Mouse (Mus musculus) cerebellum, postnatal 4 days (tissue): ENCODE measurements at regions not wholly inside any gene's neighbourhood (a gene's known extent, or its start where the extent isn't known, plus 50 kb on each side); places are given as distances from the start of the nearest gene placed in this dataset.

Experiments
- DNase-seq, 2 experiments: peaks; one replicate each; pipeline ENCODE4 v3.0.0; 2022; ENCODE audit warnings: low spot score in 2 of 2, mixed read lengths in 1 of 2

DNA sequence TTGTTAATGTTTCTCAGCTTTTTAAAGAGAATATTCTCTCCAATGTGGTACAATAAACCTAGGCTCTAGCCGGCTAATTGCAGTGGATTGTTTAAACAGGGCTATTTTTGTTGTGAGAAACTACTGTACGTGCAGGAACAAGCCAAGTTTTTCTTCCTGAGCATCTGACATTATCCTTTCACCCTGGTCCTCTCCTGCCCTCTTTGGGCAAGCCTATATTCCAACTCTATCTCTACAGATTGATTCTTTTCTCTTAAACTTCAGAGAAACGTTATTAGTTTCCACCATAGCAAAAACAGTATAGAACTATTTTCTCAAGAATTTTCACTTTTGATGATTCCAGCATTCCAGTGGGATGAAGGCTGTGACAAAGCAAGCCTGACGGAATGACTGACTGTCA is 535.2 kb downstream of the Fgf9 start:
- DNase-seq: no peak

DNA sequence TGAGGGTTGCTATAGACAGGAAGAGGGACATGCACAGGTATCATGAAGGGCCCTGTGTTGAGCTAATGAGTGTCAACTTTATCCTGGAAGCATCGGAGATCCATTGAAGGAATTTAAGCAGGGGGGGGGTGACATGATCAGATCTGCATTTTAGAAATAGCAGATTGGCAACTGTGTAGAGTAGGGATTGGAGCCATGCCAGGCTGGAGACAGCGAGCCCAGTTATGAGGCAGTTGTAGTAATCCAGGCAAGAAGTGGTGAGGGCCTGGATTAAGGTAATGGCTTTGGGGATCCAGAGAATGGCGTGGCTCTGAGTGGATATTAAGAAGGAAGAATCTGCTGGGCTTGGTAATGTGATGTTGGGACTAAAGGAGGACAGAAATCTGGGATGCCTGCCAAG is 528.5 kb downstream of the Fgf9 start:
- DNase-seq: no peak

DNA sequence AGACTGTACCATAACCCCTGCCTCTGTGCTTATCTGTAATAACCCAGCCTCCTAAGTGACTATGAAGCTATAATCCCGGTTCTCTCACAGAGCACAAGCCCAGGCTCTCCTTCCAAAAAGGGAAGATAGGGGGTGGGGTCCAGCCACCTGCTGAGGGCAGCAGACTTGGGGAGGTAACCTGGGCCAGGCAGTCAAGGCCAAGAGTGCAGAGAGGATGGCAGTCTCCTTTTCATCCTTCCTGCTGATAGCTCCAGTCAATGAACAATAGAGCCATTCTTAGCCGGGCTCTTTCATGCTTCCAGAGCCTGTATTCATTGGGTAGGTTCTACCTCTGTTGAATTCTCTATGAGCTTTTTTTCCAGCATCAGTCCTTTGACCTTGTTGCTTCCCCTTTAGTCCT is 527.5 kb downstream of the Fgf9 start:
- DNase-seq: no peak

DNA sequence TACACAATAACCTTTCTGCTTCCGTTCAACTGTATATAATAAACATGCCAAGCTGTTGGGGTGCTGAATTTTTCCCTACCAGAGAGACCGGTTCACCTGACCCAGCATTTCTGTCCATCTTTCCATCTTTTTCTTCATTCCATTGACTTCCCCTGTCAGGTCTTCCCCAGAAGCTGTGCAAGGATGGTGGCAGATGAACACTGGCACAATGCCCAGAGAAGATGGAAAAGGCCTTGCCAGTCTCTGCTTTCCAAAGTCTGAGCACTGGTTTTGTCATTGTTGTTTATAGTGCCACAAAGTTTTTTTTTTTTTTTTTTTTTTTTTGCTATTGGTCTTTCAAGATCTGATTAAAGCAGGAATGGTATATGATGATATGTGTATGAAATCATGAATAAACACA is 526.6 kb downstream of the Fgf9 start:
- no peak for DNase-seq

DNA sequence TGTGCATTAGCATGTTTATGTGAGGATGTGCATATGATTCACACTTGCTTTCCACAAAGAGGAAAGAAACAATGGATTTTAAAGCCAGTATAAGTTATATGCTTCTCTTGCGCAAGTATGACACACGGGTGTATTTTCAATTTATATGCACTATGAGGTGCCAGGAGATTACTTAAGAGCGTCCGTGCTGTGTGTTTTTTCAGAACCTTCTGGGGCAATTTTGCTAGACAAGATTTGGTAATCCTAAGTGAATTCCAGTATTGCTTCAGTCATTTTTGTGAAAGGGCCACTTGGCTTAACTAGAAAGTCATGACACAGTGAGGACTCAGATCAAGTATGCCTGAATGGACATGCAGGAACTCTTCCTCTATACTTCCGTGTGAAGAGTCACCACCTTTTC is 511.5 kb downstream of the Fgf9 start:
- DNase-seq: no peak

DNA sequence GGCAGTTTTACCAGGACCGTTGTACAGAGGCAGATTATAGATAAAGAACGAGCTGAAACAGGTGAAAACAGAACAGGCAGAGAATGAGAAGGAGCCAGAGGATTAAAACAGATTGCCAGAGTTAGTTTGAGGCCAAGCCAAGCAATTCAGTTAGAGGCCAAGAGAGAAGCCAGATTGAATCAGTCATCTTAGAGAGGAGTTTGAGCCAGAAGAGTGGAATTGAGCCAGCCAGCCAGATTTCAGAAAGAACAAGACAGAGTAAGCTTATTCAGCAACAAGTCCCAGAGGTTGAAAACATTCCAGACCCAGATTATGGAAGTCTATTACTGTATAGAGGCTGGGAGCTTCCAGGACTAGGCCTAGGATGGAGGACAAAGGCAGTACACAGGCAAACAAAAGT is 499.7 kb downstream of the Fgf9 start:
- DNase-seq: no peak

DNA sequence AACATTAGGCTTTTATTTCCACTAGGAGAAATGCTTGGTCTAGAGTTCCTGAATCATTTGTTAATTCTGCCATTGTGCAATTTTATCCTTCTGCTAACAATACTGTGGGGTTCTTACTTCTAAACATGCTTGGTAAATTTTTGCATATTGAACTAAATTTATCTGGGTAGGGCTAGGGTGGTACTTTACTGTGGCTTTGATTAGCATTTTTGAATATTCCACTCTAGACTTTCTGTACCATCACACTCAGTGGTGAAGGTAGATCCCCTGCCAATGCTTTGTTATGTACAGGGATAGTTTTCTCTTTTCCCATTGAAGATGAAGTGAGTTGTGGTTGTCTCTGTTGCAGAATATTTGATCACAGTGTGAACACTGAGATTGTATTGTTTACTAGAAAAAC is 497.1 kb downstream of the Fgf9 start:
- no peak for DNase-seq

DNA sequence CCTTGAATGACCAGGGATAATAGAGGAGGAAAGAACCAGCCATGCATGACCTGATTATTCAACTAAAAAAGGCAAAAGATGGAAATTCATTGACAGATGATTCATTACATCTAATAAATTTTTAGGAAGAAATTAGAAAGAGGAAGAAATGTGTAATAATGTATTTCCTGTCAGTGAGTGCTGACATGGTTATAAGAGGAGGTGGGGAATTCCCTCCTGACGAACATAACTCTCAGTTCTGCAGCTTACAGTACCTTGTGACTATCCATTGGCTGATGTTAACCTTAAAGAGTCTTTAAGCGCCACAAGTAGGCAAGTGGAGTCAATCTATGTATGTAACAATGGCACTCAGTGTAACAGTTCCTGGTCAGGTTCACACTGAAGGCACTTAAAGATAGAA is 492.7 kb downstream of the Fgf9 start:
- no peak for DNase-seq

DNA sequence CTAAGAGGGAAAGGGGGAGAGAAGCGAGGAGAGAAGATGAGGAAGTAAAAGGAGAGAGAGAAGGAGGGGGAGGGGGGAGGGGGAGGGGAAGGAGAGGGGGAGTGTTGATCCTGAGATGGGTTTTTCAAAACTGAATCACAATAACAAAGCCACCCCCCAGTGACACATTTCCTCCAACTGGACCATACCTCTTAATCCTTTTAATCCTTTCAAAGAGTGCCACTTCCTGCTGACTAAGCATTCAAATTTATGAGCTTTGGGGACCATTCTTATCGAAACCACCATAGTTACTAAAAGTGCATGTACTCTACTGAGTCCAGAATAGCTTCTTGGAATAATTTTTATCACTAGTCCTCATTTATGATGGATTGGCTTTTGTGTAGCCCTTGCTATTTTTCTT is 480.4 kb downstream of the Fgf9 start:
- no peak for DNase-seq

DNA sequence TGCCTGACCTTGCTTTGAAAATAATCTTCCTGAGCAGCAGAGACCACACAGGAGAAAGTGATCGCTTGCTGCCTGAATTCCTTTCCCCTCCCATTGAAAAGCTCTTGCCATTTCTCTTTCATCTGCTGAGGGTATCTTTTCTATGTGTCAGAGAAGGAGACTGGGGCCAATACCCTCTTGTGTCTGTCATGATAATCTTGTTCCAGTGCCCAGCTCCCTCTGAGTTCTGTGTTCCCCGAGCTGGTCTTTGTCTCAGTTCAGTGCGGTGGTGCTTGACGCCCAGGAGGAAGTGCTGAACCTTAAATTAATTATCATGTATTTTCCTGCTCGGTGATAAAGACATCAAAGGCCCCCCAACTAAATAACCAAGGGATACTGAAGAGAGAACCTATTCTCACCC is 475.4 kb downstream of the Fgf9 start:
- DNase-seq: no peak

DNA sequence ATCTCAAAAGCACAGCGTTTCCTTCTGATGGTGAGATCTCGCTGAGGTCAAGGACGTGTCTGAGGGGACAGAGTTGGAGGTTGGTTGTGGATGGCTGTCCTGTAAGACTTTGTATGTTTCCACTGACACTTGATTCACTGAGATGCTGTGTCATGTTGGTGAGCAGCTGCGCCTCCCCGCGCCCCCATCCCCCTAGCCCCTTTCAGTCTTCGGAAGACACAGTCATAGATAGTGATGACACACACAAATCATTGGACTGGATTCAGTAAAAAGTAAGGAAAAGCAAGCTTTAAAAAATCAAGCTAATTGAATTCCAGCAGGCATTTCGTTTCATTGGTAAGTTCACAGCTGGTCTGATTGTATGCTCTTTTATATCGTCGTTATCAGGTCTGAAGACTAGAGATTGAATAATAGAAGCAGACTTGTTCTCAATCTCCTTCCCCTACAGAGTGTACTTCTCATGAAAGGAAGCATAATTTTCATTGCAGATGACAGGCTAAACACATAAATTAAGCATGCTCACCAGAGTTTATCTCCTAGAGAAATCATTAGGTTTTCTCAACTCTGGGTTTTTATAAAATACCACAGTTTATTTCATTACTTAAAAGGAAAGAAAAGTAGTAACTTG is 472.9 kb downstream of the Fgf9 start:
- DNase-seq: no peak

DNA sequence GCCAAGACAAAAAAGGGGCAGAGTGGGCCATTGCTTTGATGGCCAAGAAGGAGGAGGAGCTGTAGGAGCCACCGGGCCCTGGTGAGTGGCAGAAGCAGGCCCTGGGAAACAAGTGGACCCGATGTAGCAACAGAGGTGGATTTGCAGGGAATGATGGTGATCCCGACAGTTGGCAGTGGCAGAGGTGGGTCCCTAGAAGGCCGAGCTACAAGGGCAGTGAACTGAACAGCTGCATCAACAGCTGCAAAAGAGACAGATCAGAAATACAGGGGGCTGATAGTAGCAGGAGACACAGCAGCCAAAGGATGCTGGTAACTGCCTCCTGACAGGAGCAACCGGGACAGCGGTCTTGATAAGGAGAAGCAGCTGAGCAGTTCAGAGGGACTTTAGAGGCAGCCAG is 467.8 kb downstream of the Fgf9 start:
- DNase-seq: no peak

DNA sequence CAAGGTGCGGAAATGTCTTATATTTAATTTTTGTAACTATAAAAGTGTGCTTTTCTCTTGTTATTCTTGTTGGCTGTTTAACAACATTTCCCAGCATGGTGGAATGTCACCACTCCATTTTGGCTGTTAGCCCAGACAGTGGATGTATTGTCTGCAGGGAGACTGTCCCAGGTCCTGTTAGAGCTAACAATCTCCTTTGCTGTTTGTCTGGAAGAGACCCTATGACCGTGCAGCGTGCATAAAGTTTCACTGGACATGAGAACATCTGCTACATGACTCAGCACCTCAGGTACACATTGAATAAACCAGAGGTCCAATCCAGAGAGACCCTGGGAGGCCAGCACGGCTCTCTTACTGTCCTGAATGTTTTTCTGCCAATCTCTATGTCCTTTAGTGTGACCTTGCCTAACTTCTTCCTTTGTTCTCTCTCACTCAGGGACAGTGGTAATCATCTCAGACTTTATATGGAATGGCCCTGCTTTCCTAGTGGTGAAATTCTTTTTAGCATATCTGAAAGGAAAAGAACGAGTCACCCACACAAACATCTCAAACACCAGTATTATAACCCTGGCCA is 450.7 kb downstream of the Fgf9 start:
- no peak for DNase-seq

DNA sequence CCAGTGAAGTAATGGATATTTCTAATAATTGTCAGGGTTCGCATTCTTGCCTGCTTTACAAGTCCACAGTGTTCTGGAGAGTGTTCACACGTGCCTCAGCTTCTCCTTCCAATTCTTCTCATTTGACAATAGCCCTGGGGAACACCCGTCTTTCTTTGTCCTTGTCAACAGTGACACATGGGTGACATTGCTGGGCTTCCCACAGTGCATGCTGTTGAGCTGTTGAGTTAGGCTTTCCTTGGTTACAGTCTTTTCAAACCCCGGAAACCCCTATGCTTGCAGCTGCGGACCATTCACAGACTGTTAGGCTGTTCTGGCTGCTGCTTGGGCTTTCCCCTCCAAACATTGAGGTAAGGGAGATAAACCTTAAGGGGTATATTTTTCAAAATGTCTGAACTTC is 450.0 kb downstream of the Fgf9 start:
- DNase-seq: no peak

DNA sequence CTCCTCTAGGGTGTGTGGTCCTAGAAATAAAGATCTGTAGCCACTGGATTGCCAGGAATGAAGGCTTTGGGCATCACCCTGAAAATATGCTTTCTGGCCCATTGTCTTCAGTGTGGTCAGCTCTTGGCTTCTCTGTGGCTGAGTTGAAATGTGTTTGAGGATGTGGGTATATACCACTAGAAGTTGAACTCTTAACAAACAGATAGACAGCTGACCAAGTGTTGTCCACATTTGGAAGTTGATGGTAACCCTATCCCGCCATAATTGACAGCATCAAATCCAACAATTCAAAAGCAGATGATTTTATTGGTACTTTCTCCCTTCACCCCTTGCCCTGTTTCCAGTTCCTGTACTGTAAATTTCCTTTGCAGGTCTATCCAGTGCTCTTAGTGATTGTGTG is 448.7 kb downstream of the Fgf9 start:
- no peak for DNase-seq

DNA sequence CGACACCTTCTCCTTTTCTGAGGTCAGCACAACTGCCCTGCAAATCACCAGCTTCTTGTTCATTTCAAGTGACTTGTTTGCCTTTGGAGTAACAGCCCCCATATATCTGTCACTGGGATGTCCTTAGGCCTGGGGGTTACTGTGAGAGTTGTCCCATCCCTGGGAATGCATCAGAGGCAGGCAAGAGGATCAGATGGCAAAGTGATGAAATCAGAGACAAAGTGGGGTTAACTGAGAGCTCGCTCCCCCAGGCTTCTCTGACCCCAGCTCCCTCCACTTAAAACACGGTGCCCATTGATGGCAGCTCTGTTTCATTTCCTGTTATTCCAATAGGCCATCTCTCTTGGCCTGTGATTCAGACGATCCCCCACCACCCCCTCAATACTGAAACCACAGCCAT is 446.2 kb downstream of the Fgf9 start:
- DNase-seq: no peak

DNA sequence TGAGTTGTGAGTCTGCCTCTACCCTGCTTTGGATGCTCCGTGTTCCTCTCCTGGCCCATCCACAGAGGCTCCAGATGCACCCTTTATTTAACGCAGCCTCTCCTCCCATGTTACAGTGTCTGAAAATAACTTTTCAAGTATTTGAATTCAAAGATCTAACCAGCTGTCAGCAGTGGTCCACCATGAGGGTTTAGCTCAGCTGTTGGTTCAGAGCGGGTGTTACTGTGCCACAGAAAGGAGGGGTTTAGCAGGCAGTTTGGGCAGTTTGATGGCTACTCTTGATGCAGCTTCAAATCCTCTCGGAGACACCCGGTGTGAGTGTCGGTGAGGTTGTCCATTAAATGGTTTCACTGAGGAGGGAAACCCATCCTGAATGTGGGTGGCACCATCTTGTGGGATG is 441.8 kb downstream of the Fgf9 start:
- no peak for DNase-seq

DNA sequence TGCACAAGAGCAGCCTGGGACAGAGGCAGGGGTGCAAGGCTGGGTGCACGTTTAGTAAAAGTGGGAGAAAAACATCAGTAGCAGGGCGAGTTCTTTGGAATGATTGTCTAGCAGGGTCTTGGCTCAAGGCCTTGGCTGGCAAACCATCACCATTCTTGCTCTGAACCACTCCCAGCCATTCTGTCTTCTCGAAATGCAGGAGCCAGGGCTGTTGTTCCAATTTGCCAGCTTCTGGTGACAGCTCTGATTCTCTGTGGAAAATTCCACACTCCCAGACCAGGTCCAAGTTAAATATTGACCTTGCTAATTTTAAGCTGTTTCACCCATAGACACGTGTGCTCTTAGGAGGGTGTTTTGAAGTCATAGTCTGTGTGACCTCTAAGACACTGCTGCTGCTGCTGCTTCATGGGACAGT is 441.2 kb downstream of the Fgf9 start:
- DNase-seq: no peak

DNA sequence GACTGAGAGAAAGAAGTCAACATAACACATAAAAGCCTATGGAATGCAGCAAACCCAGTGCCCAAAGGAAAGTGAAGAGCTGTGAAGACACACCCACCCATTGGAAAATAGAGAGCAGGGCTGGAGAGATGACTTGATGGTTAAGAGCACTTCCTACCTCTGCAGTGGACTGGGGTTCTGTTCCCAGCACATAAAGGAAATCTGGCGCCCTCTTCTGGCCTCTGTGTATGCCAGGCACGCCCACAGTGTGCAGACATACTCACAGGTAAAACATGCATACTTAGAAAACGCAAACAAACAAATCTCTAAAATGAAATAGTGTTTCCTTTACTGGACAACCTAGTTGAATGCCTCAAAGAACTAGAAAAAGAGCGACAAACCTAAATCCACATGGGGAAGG is 440.4 kb downstream of the Fgf9 start:
- DNase-seq: no peak

DNA sequence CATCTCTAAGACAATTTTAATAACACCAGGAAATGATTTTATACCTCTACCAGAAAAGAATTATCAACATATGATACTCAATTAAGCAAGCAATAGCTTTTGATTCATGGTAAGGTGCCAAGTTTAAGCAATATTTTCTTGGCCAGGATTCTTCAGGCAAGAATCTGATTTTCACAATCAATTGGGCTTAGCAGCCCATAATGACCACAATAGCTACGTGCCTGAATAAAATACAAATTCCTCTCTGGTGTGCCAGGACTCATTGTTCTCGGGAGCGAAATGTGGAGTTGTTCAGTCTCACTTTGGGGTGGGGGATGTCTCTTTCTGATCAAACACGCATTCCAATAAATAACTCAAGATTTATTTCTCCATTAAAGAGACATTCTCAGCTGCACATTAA is 438.8 kb downstream of the Fgf9 start:
- DNase-seq: no peak

DNA sequence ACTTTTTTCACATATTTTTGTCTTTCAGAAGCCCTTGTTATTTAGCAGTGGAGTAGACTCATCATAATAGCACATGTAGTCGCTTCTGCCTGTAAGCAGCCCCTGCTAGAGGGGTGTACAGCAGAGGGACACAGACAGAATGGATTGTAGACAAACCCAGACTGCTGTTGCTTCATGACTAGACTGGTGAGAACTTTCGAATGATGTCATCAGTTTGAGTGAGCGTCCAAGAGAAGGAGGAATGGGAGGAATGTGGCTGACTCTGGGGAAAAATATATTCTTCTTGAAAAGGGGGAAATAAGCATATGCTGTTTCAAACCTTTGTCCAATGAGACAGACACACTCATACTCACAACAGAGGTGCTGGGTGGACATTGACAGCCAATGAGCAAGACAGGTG is 436.1 kb downstream of the Fgf9 start:
- no peak for DNase-seq

DNA sequence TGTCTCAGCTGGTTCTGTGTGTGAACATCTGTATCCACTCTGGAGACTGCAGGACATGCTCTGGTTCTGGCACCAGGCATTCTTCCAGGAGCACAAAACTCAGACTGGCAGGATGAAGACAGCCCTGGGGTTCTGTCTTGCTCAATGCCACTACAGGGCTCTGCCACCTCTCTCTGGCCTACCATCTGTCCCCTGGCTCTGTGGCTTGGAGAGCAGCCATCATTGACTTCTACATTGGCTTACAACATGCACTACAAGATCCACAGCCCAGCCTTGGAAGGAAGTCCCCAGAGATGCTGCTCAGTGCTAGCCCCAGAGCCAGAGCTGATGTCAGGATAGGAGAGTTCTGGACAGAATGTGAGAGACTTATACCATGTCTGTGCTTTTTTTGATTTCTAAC is 435.5 kb downstream of the Fgf9 start:
- peak in 1 of 2 experiments; percentile 23 for DNase-seq

DNA sequence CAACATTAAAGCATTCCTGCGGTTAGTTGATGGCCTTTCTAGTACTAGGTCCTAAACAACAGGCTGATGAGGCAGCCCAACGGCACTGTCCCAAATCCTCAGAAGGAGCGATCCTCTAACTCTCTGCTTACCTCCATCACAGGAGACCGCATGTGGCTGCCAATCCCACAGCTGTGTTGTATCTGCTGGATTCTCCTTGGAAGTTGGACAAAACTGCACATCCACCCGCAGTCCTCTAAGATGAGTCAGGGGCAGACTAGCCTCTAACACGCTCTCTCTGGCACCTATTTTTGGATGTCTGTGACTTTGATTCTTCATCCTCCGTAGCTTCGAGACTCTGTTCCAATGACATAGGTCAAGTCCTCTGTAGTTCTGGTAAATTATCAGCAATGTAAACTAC is 432.5 kb downstream of the Fgf9 start:
- no peak for DNase-seq

DNA sequence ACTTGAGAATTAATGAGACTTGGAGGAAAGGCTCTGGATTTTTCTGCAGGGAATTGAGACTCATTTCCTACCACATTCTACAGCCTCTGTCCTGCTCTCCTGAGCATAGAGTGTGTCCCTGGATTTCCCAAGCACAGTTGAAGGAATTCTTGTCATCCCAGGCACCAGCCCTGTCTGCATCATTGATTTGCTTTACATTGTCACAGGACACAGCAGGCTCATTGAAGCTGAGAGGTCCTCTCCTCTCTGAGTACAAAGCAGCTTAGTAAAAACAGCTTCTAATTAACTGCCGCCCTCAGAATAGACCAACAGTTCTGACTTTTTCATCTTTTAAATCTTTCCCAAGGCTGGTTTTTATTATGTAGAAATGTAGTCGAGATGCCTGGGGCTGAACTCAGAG is 429.7 kb downstream of the Fgf9 start:
- no peak for DNase-seq
